Mouse (Mus musculus) neural tube, embryonic 14.5 days (tissue): ENCODE results near the gene Fam89a. TPM values are rescaled to one million over a fixed set of nuclear protein-coding genes. Genes with fewer than 3 reads are reported as not detected.

ENCODE experiments used
- polyA plus RNA-seq: library from polyadenylated mRNA; unstranded; fragments of >200 nt; fragmentation: Nextera tagmentation; extraction: Ambion mirVana; gene quantifications from 2 replicates; pipeline ENCODE4 v1.2.1, GENCODE M21; 2014

Fam89a gene
- polyA plus RNA-seq, 1 experiment from 2014 or later = 0.91 TPM

Other genes starting within 250 kb of the Fam89a start
- gene Cog2, start 231.1 kb downstream of the Fam89a start, polyA plus RNA-seq = 32.3 and 37.7 TPM in 2 replicates
- gene Agt, start 182.1 kb downstream of the Fam89a start, polyA plus RNA-seq = 0.63 and 1.5 TPM in 2 replicates
- gene Capn9, start 175.7 kb downstream of the Fam89a start, polyA plus RNA-seq = 0.26 and 0.36 TPM in 2 replicates
- gene 2310022B05Rik, start 88.5 kb downstream of the Fam89a start, polyA plus RNA-seq = 21.9 and 25.2 TPM in 2 replicates
- 70.9 and 73.9 TPM in 2 replicates for gene Ttc13, start 29.8 kb downstream of the Fam89a start, polyA plus RNA-seq
- gene Arv1, start 29.7 kb downstream of the Fam89a start, polyA plus RNA-seq = 38.0 and 39.3 TPM in 2 replicates
- 36.7 and 42.7 TPM in 2 replicates for gene Trim67, start 41.3 kb upstream of the Fam89a start, polyA plus RNA-seq
- gene Gnpat, start 111.2 kb upstream of the Fam89a start, polyA plus RNA-seq = 75.2 and 85.6 TPM in 2 replicates
- gene 2810004N23Rik, start 111.3 kb upstream of the Fam89a start, polyA plus RNA-seq = 16.2 and 19.7 TPM in 2 replicates
- gene Exoc8, start 145.9 kb upstream of the Fam89a start, polyA plus RNA-seq = 11.7 and 12.8 TPM in 2 replicates
- gene Sprtn, start 146.1 kb upstream of the Fam89a start, polyA plus RNA-seq = 6.7 and 8.1 TPM in 2 replicates
- 22.6 and 25.7 TPM in 2 replicates for gene Egln1, start 197.5 kb upstream of the Fam89a start, polyA plus RNA-seq